Mouse (Mus musculus) lung, postnatal 0 days (tissue): ENCODE measurements around the gene Pard3. TPM values are rescaled to one million over a fixed set of nuclear protein-coding genes. Genes with fewer than 3 reads are reported as not detected.

Source experiments
- ATAC-seq: fragments of 200-750 bp; cut with Nextera tagmentation; 2 replicates; pipeline ENCODE4 v1.8.0; 2017; ENCODE audit warnings: moderate library complexity
- DNase-seq: peaks from one replicate; pipeline ENCODE4 v3.0.0-alpha.2; 2016; ENCODE audit warnings: low spot score
- H3K27ac ChIP-seq: fragments of 300-500 bp; sonication (generic); 2 replicates; pipeline ENCODE4 v1.5.1; 2014; ENCODE audit warnings: antibody characterized with exemption, mild to moderate bottlenecking, low read length, mixed read lengths
- H3K27me3 ChIP-seq: fragments of 300-500 bp; sonication (generic); replicated peaks from 2 replicates; pipeline ENCODE4 v1.6.1; 2014; ENCODE audit warnings: low read length, mixed read lengths; ENCODE audit not compliant: insufficient read depth
- H3K36me3 ChIP-seq: fragments of 300-500 bp; sonication (generic); 2 replicates; pipeline ENCODE4 v1.6.1; 2014; ENCODE audit warnings: low read length, mixed read lengths; ENCODE audit not compliant: insufficient read depth
- H3K4me1 ChIP-seq: fragments of 300-500 bp; sonication (generic); 2 replicates; pipeline ENCODE4 v1.6.1; 2014; ENCODE audit warnings: antibody characterized with exemption, low read depth, low read length, mixed read lengths; ENCODE audit not compliant: insufficient read depth
- H3K4me2 ChIP-seq: fragments of 300-500 bp; sonication (generic); replicated peaks from 2 replicates; pipeline ENCODE4 v1.6.1; 2014; ENCODE audit warnings: low read depth, mild to moderate bottlenecking, low read length, moderate library complexity, mixed read lengths
- H3K4me3 ChIP-seq: fragments of 300-500 bp; sonication (generic); 2 replicates; pipeline ENCODE4 v1.5.1; 2014; ENCODE audit warnings: low read depth, low read length
- H3K9ac ChIP-seq: fragments of 300-500 bp; sonication (generic); replicated peaks from 2 replicates; pipeline ENCODE4 v1.6.1; 2014; ENCODE audit warnings: low read depth, mild to moderate bottlenecking
- H3K9me3 ChIP-seq: fragments of 300-500 bp; sonication (generic); 2 replicates; pipeline ENCODE4 v1.6.1; 2016; ENCODE audit warnings: low read length, mixed read lengths
- CTCF ChIP-seq: IDR thresholded peaks from 2 replicates; pipeline ENCODE4 v1.5.1; 2016; ENCODE audit warnings: antibody characterized with exemption, mild to moderate bottlenecking
- EP300 ChIP-seq: IDR thresholded peaks from 2 replicates; pipeline ENCODE4 v1.6.1; 2016; ENCODE audit warnings: antibody characterized with exemption, mild to moderate bottlenecking, control low read depth
- WGBS: fragments of 180-500 bp; shearing (Covaris S2); extraction: QIAGEN DNeasy Blood & Tissue Kit; methylation state at CpG from one replicate; pipeline ENCODE4 v1.1.7; 2014; 5-methylcytosine and 5-hydroxymethylcytosine counted together
- polyA plus RNA-seq: library from polyadenylated mRNA; unstranded; fragments of >200 nt; fragmentation: Nextera tagmentation; extraction: Ambion mirVana; gene quantifications from 2 replicates; pipeline ENCODE4 v1.2.1, GENCODE M21; 2015

The Pard3 gene
- polyA plus RNA-seq, 1 experiment from 2014 or later = 13.2 TPM

GRCm38 (mm10) chr8:127590674-127591186, 527.0 kb downstream of the Pard3 start:
- TF ChIP-seq EP300 (no peak), CTCF (no peak)
- Histone ChIP-seq H3K9me3 (no peaks in the 10 kb centered on the region), H3K4me2 (no peak overlapping the region), H3K27ac (no peak overlapping the region), H3K9ac (no peak overlapping the region), H3K4me3 (no peak overlapping the region), H3K36me3 (no peaks in the 10 kb centered on the region), H3K4me1 (0 out of 2 replicates have a peak, but pooled peaks cover 5% of the 10 kb centered on the region), H3K27me3 (no peaks in the 10 kb centered on the region)
- 83% methylated on average over 5 of the region's 5 CpGs for WGBS
- no peak for DNase-seq
- no peak for ATAC-seq

- Histone ChIP-seq H3K36me3 (no peaks in the 10 kb centered on the region), H3K27me3 (no peaks in the 10 kb centered on the region), H3K9ac (no peak overlapping the region), H3K9me3 (no peaks in the 10 kb centered on the region), H3K4me2 (no peak overlapping the region), H3K4me1 (0 out of 2 replicates have a peak, but pooled peaks cover 5% of the 10 kb centered on the region), H3K4me3 (no peak overlapping the region), H3K27ac (no peak overlapping the region; the same call in 1 of the 2 replicates)
- peak; percentile 55 for ATAC-seq
- WGBS = 60% methylated on average over 12 of the region's 12 CpGs
- DNase-seq = peak; percentile 27
- TF ChIP-seq EP300 (peak; percentile 35; the same call in 1 of the 2 replicates), CTCF (no peak)
Observed at GRCm38 (mm10) chr8:127592648-127593574, 529.2 kb downstream of the Pard3 start.

GRCm38 (mm10) chr8:127600641-127601040, 536.9 kb downstream of the Pard3 start:
- no peak overlapping the region for H3K9ac ChIP-seq
- no peaks in the 10 kb centered on the region for H3K36me3 ChIP-seq
- TF ChIP-seq EP300 (no peak), CTCF (no peak)
- 93% methylated on average over 2 of the region's 2 CpGs for WGBS
- H3K27me3 ChIP-seq = no peaks in the 10 kb centered on the region
- H3K27ac ChIP-seq = no peak overlapping the region
- H3K4me2 ChIP-seq = no peak overlapping the region
- DNase-seq (no peak), ATAC-seq (no peak)
- no peaks in the 10 kb centered on the region for H3K4me1 ChIP-seq
- no peaks in the 10 kb centered on the region for H3K9me3 ChIP-seq
- no peak overlapping the region for H3K4me3 ChIP-seq

- 93% methylated on average over 15 of the region's 15 CpGs for WGBS
- H3K9me3 ChIP-seq = no peaks in the 10 kb centered on the region
- H3K4me3 ChIP-seq = no peak overlapping the region
- H3K27me3 ChIP-seq = no peaks in the 10 kb centered on the region
- no peak for ATAC-seq
- no peak overlapping the region for H3K4me2 ChIP-seq
- TF ChIP-seq EP300 (no peak), CTCF (no peak)
- H3K36me3 ChIP-seq = no peaks in the 10 kb centered on the region
- H3K9ac ChIP-seq = no peak overlapping the region
- no peaks in the 10 kb centered on the region for H3K4me1 ChIP-seq
- no peak overlapping the region for H3K27ac ChIP-seq
- DNase-seq = no peak
Observed at GRCm38 (mm10) chr8:127603062-127603461, 539.4 kb downstream of the Pard3 start.

- ATAC-seq = no peak
- no peaks in the 10 kb centered on the region for H3K9me3 ChIP-seq
- no peaks in the 10 kb centered on the region for H3K4me1 ChIP-seq
- H3K27ac ChIP-seq = no peak overlapping the region
- TF ChIP-seq EP300 (no peak), CTCF (no peak)
- WGBS = 62% methylated on average over 7 of the region's 7 CpGs
- H3K27me3 ChIP-seq = no peaks in the 10 kb centered on the region
- no peak overlapping the region for H3K9ac ChIP-seq
- DNase-seq = no peak
- no peak overlapping the region for H3K4me3 ChIP-seq
- 0 out of 2 replicates have a peak, but pooled peaks cover 5% of the 10 kb centered on the region for H3K36me3 ChIP-seq
- H3K4me2 ChIP-seq = no peak overlapping the region
Observed at GRCm38 (mm10) chr8:127608541-127609270, 545.0 kb downstream of the Pard3 start.

- Histone ChIP-seq H3K27ac (no peak overlapping the region), H3K9me3 (no peaks in the 10 kb centered on the region), H3K9ac (no peak overlapping the region), H3K4me1 (no peaks in the 10 kb centered on the region), H3K4me3 (no peak overlapping the region), H3K27me3 (no peaks in the 10 kb centered on the region), H3K4me2 (no peak overlapping the region), H3K36me3 (0 out of 2 replicates have a peak, but pooled peaks cover 5% of the 10 kb centered on the region)
- no peak for DNase-seq
- no peak for ATAC-seq
- TF ChIP-seq EP300 = no peak
- TF ChIP-seq CTCF = no peak
- 80% methylated on average over 10 of the region's 10 CpGs for WGBS
Observed at GRCm38 (mm10) chr8:127609316-127609715, 545.6 kb downstream of the Pard3 start.
